Mouse (Mus musculus) liver, embryonic 12.5 days (tissue): Measurements from ENCODE around the gene Hinfp. TPM values are rescaled to one million over a fixed set of nuclear protein-coding genes. Genes with fewer than 3 reads are reported as not detected.
"Not testable (repeated sequence)": the region's sequence is repeated elsewhere in the genome, so short reads cannot be mapped to it uniquely, and the experiment has no call there.

Experiments
- ATAC-seq: fragments of 200-750 bp; cut with Nextera tagmentation; 2 replicates; pipeline ENCODE4 v1.8.0; 2017; ENCODE audit warnings: moderate number of reproducible peaks, mild to moderate bottlenecking, moderate library complexity
- H3K27ac ChIP-seq: fragments of 300-500 bp; sonication (generic); 2 replicates; pipeline ENCODE4 v1.5.1; 2016; ENCODE audit warnings: mild to moderate bottlenecking
- H3K27me3 ChIP-seq: fragments of 300-500 bp; sonication (generic); replicated peaks from 2 replicates; pipeline ENCODE4 v1.6.1; 2016; ENCODE audit warnings: mild to moderate bottlenecking, moderate library complexity
- H3K36me3 ChIP-seq: fragments of 300-500 bp; sonication (generic); 2 replicates; pipeline ENCODE4 v1.6.1; 2016; ENCODE audit warnings: mild to moderate bottlenecking, moderate library complexity
- H3K4me1 ChIP-seq: fragments of 300-500 bp; sonication (generic); 2 replicates; pipeline ENCODE4 v1.6.1; 2016
- H3K4me2 ChIP-seq: fragments of 300-500 bp; sonication (generic); 2 replicates; pipeline ENCODE4 v1.6.1; 2016; ENCODE audit warnings: mild to moderate bottlenecking, moderate library complexity
- H3K4me3 ChIP-seq: fragments of 300-500 bp; sonication (generic); 2 replicates; pipeline ENCODE4 v1.5.1; 2016; ENCODE audit warnings: mild to moderate bottlenecking, moderate library complexity
- H3K9ac ChIP-seq: fragments of 300-500 bp; sonication (generic); 2 replicates; pipeline ENCODE4 v1.6.1; 2016; ENCODE audit warnings: mild to moderate bottlenecking, moderate library complexity
- H3K9me3 ChIP-seq: fragments of 300-500 bp; sonication (generic); replicated peaks from 2 replicates; pipeline ENCODE4 v1.6.1; 2016; ENCODE audit warnings: mild to moderate bottlenecking, moderate library complexity
- whole genome bisulfite sequencing: fragments of 180-500 bp; shearing (Covaris S2); methylation state at CpG from one replicate; pipeline ENCODE4 v1.1.7; 2016; ENCODE audit not compliant: insufficient replicate concordance; 5-methylcytosine and 5-hydroxymethylcytosine counted together
- polyA plus RNA-seq: library from polyadenylated mRNA; unstranded; fragments of >200 nt; fragmentation: Nextera tagmentation; extraction: Ambion mirVana; gene quantifications from 2 replicates; pipeline ENCODE4 v1.2.1, GENCODE M21; 2016

Hinfp gene
- polyA plus RNA-seq, 1 experiment from 2014 or later = 17.2 TPM

DNA sequence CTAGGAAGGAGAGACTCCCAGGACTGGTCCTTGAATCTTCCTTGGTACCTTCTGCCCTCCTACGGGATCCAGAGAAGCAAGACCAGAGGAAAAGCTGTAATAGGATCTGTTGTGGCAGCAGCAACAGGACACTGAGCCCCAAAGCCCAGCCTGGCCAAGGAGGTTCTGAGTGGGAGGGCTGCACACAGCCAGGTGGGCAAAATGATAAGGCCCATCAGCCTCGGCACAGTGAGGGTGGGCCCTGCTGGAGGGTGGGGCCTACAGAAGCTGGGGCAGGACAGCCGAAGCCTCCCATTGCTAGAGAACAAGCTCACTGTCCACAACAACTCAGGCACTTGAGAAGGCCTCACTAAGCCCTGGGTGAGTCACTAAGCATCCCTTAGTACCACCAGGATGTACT lies 36.7 kb upstream of the Hinfp start:
- peaks cover 63% of the 10 kb centered on the region for H3K36me3 ChIP-seq
- ATAC-seq = peak; percentile 84
- no peaks in the 10 kb centered on the region for H3K27me3 ChIP-seq
- H3K9me3 ChIP-seq = no peaks in the 10 kb centered on the region
- H3K4me3 ChIP-seq = peak overlapping the region; percentile 93
- H3K4me2 ChIP-seq = peak overlapping the region; percentile 84
- peak overlapping the region; percentile 98 for H3K9ac ChIP-seq
- peak overlapping the region; percentile 100 for H3K27ac ChIP-seq
- WGBS = 18% methylated on average over 3 of the region's 3 CpGs
- H3K4me1 ChIP-seq = peaks cover 60% of the 10 kb centered on the region

DNA sequence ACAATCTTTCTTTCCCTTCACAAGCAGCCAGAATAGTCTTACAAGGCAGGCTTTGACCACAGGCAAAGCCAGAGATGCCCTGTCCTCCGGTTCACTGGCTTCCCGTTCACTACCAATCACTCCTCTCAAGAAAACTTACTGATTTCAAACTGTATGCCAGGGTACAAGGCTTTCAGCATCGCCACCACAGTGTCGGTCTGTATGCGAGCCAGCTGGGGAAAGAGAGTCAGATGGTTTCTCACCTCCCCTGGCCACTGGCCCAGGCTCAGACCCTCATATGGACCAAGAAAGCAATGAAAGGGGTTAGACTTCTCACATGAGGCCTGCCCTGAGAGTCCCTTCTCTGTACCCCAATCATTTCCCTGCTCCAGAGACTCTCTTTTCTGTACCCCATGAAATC lies 36.0 kb upstream of the Hinfp start:
- H3K27me3 ChIP-seq = no peaks in the 10 kb centered on the region
- peak overlapping the region; percentile 84 for H3K4me2 ChIP-seq
- H3K9me3 ChIP-seq = no peaks in the 10 kb centered on the region
- peak overlapping the region; percentile 98 for H3K9ac ChIP-seq
- no peak for ATAC-seq
- WGBS = 45% methylated on average over 5 of the region's 5 CpGs
- H3K4me1 ChIP-seq = peaks cover 67% of the 10 kb centered on the region
- peaks cover 63% of the 10 kb centered on the region for H3K36me3 ChIP-seq
- H3K27ac ChIP-seq = peak overlapping the region; percentile 100
- H3K4me3 ChIP-seq = peak overlapping the region; percentile 93

DNA sequence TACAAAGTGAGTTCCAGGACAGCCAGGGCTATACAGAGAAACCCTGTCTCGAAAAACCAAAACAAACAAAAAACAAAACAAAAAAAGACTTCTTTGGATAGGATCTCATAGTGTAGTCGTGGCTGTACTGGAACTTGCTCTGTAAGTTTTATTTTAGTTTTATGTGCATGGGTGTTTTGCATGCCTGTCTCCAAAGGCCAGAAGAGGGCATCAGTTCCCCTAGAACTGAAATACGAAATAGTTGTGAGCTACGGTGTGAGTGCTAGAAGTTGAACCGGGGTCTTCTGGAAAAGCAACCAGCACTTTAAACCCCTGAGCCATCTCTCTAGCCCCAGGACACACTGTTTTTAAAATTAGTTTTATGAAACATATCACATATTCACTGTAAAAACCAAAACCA lies 33.1 kb upstream of the Hinfp start:
- Histone ChIP-seq H3K4me1 (peaks cover 58% of the 10 kb centered on the region), H3K9ac (peak overlapping the region; percentile 99), H3K36me3 (peaks cover 74% of the 10 kb centered on the region), H3K27me3 (no peaks in the 10 kb centered on the region), H3K9me3 (no peaks in the 10 kb centered on the region), H3K4me3 (peak overlapping the region; percentile 93), H3K27ac (peak overlapping the region; percentile 100), H3K4me2 (peak overlapping the region; percentile 84)
- ATAC-seq = no peak
- WGBS = 72% methylated on average over 5 of the region's 5 CpGs

DNA sequence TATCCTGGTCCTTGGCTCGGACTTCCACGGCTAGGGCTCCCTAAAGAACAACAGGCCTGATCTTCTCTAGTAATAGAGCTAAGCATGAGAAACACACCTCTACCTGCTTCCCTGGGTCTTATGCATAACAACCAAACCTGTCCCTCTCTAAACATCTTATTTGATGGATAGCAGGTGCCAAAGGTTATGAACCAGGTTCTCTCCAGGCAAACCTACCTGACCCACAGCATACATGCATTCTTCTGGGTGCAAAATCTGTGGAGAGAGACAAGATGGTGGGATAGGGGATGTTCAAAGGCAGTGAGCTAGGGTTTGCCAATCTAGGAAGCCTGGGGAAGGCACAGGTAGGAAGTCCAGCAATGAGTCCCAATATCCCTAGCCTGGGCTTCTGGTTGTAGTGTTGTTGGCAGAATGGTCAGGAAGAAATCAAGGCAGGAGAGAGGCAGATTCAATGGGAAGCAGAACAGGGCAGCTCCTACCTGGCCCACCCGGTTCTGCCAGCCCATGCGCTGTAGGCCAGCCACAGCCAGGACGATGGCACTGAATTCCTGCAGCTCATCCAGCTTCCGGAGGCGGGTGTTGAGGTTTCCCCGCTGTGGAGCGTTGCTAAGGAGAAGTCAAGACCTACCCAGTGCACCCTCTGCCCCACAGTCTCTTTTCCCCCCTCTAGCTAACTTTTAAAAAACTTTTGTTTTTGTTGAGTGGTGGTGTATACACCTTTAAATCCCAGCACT lies 32.1 kb upstream of the Hinfp start:
- H3K4me3 ChIP-seq = peak overlapping the region; percentile 93
- H3K27me3 ChIP-seq = no peaks in the 10 kb centered on the region
- H3K27ac ChIP-seq = peak overlapping the region; percentile 100
- peaks cover 84% of the 10 kb centered on the region for H3K36me3 ChIP-seq
- H3K9me3 ChIP-seq = no peaks in the 10 kb centered on the region
- peak overlapping the region; percentile 84 for H3K4me2 ChIP-seq
- peak overlapping the region; percentile 99 for H3K9ac ChIP-seq
- 73% methylated on average over 9 of the region's 9 CpGs for WGBS
- no peak for ATAC-seq
- H3K4me1 ChIP-seq = peaks cover 59% of the 10 kb centered on the region

DNA sequence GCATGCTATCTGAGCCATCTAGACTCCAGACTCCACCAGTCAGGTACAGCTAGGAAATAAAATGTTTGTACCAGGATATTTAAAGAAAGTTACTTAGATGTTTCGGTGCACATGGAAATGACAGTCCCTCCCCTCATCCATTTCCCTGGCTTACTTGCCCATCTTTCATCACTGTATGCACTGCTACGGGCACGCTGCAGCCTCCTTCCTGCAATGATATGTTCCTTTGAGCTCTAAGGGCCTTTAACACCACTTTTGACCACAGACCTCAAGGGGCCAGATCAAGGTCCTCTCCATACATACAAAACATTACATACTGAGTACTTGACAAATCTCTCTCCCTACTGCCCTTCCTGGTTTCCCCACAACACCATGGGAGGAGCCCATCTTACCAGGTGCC lies 31.5 kb upstream of the Hinfp start:
- H3K4me1 ChIP-seq = peaks cover 55% of the 10 kb centered on the region
- no peak for ATAC-seq
- H3K4me3 ChIP-seq = peak overlapping the region; percentile 93
- WGBS = 51% methylated on average over 3 of the region's 3 CpGs
- peak overlapping the region; percentile 84 for H3K4me2 ChIP-seq
- H3K9me3 ChIP-seq = no peaks in the 10 kb centered on the region
- peak overlapping the region; percentile 99 for H3K9ac ChIP-seq
- peak overlapping the region; percentile 100 for H3K27ac ChIP-seq
- peaks cover 90% of the 10 kb centered on the region for H3K36me3 ChIP-seq
- no peaks in the 10 kb centered on the region for H3K27me3 ChIP-seq

DNA sequence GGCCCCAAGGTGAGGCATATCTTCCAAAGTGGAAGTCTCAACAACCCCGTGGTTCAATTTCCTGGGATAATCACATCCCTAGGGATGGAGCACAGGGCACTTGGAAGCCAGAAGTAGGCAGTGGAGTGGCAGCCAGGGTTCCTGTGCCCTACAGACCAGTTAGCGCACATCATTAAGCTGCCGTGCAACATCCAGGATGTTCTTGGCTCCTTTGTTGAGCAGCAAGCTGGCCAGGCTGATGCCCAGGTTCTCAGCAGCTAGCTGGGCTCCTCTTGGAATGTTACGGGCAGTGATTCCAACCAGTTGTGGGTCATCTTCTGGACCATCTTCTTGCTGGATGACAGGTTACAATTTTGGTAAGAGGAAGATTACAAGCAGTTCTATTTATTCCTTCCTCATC lies 31.0 kb upstream of the Hinfp start:
- not testable (repeated sequence) for H3K9me3 ChIP-seq, H3K27me3 ChIP-seq, ATAC-seq
- peak overlapping the region; percentile 84 for H3K4me2 ChIP-seq
- peak overlapping the region; percentile 99 for H3K9ac ChIP-seq
- H3K27ac ChIP-seq = peak overlapping the region; percentile 100
- peaks cover 90% of the 10 kb centered on the region for H3K36me3 ChIP-seq
- peak overlapping the region; percentile 93 for H3K4me3 ChIP-seq
- H3K4me1 ChIP-seq = peaks cover 55% of the 10 kb centered on the region
- 26% methylated on average over 4 of the region's 4 CpGs for WGBS

DNA sequence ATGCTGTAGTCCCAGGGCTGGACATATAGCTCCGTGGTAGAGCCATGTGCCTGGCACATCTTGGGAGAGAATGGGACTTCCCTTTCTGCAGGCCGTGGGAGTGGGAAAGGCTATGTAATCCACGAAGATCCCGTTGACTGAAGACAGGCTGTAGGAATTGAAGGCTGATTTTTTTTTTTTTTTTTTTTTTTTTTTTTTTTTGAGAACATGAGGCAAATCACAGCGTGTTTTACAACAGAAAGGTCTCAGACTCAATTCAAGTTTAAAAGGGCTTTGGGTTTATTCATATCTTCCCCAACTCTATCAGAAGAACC lies 30.6 kb upstream of the Hinfp start:
- Histone ChIP-seq H3K9ac (peak overlapping the region; percentile 99), H3K9me3 (no peaks in the 10 kb centered on the region), H3K4me1 (peaks cover 55% of the 10 kb centered on the region), H3K4me2 (peak overlapping the region; percentile 84), H3K27ac (peak overlapping the region; percentile 100), H3K36me3 (peaks cover 90% of the 10 kb centered on the region), H3K4me3 (peak overlapping the region; percentile 93), H3K27me3 (no peaks in the 10 kb centered on the region)
- 2% methylated on average over 5 of the region's 5 CpGs for WGBS
- ATAC-seq = no peak

DNA sequence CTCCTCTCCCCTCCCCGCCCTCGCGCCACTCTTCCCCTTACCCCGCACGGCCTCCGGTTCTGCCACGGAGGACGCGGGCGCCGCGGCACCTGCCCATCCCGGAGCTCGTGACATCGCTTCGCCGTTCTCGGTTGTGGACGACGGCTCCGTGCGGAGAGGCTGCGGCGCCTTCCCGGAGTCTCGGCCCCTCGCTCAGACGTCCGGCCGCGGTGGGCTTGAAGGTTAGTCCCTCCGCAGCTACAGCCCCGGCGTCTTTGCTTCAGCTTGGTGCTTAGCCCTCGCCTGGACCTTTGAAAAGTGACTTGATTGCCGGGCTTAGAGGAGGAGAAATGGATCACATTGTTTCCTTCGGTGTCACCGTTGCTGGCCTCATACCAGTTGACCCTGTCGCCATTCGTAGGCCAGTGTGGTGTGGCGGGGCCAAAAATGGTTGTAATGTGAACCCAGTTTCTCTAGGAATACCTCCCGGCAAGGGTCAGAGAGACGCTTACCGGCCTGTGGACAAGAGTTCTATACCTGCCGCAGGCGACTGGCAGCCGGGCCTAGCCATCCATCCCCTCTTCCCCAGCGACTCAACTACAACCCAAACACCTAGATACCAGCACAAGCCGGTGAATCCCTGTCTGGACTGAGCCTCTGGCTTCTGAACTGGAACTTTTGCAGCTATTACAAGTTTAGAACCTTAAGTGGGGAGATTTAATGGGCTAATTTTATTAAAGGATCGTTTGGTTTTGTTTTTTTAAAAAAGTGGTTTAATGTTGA lies 30.0 kb upstream of the Hinfp start:
- H3K9ac ChIP-seq = peak overlapping the region; percentile 99
- ATAC-seq = peak; percentile 17
- WGBS = under 1% methylated on average over 46 of the region's 50 CpGs
- peaks cover 54% of the 10 kb centered on the region for H3K4me1 ChIP-seq
- peaks cover 90% of the 10 kb centered on the region for H3K36me3 ChIP-seq
- no peaks in the 10 kb centered on the region for H3K9me3 ChIP-seq
- peak overlapping the region; percentile 93 for H3K4me3 ChIP-seq
- H3K27ac ChIP-seq = peak overlapping the region; percentile 100
- no peaks in the 10 kb centered on the region for H3K27me3 ChIP-seq
- peak overlapping the region; percentile 84 for H3K4me2 ChIP-seq

DNA sequence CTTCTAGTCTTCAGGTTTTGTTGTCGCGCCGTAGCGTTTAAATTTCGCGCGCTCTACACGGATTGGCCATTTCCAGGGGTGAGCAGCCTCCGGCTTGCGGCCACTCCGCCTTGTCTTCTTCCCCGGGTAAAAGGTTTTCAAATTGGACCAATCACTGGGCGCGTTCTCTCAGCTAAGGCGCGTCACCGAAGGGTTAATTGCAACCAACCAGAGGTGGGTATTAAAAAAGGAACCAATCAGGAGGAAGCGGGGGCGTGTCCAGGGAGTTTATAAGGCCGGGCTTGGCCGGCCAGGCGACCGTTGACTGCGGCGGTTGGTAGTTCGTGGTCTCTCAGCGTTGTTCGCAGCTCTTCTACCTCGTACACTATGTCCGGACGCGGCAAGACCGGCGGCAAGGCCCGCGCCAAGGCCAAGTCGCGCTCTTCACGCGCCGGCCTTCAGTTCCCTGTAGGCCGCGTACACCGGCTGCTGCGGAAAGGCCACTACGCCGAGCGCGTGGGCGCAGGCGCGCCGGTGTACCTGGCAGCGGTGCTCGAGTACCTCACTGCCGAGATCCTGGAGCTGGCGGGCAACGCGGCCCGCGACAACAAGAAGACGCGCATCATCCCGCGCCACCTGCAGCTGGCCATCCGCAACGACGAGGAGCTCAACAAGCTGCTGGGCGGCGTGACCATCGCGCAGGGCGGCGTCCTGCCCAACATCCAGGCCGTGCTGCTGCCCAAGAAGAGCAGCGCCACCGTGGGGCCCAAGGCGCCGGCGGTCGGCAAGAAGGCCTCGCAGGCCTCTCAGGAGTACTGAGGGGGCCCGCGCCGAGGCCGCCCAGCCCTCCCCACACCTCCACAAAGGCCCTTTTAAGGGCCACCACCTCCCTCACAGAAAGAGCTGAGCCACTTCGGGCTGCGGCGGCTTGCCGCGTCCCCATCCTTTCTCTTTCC lies 29.2 kb upstream of the Hinfp start, which contains the start of gene H2afx:
Gene H2afx (plus strand): TSS at position 299 of the 935 bp plus-strand sequence.
- peak within 1 kb of the TSS; percentile 84 for H3K4me2 ChIP-seq
- no peaks in the 10 kb centered on the region for H3K27me3 ChIP-seq
- peaks cover 90% of the 10 kb centered on the region for H3K36me3 ChIP-seq
- peaks cover 46% of the 10 kb centered on the region for H3K4me1 ChIP-seq
- WGBS = under 1% methylated on average over 91 of the region's 91 CpGs
- H3K9me3 ChIP-seq = no peaks in the 10 kb centered on the region
- peak within 1 kb of the TSS; percentile 93 for H3K4me3 ChIP-seq
- peak within 1 kb of the TSS; percentile 100 for H3K27ac ChIP-seq
- H3K9ac ChIP-seq = peak within 1 kb of the TSS; percentile 99
- ATAC-seq = peak; percentile 88

DNA sequence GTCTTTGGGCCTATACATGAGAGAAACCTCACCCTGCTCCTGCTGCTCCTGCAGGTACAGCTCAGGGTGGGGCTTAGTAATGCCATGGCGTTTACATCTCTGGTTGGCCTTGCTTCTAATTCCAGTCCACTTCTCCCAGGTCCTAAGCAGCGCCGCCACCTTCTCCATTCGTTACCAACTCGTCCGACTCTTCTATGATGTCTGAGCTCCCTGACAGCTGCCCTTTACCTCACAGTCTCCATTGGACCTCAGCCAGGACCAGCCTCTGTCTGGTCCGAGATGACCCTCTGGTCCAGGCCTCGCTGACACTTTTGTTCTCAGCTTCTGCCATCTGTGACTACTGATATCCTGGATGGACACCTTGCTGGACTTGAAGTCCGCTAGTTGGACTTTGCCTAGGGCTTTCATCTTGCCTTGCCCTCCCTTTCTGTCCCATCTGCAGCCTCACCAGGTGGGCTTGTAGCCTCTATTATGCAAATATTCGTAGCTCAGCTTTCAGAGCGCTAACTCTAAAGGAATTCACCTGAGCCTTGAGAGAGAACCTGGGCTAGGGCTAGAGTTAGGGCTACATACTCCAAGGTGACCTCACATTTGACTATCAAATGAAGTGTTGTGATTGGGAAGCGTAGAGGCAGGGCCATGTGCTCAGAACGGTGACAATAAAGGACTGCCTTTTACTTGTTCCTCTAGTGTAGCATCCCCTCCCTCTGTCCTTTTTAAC lies 27.6 kb upstream of the Hinfp start:
- no peaks in the 10 kb centered on the region for H3K9me3 ChIP-seq
- peaks cover 89% of the 10 kb centered on the region for H3K36me3 ChIP-seq
- no peak for ATAC-seq
- peak overlapping the region; percentile 66 for H3K4me2 ChIP-seq
- peak overlapping the region; percentile 54 for H3K4me3 ChIP-seq
- peak overlapping the region; percentile 89 for H3K27ac ChIP-seq
- no peaks in the 10 kb centered on the region for H3K27me3 ChIP-seq
- H3K9ac ChIP-seq = peak overlapping the region; percentile 65
- H3K4me1 ChIP-seq = peaks cover 33% of the 10 kb centered on the region
- WGBS = 90% methylated on average over 13 of the region's 13 CpGs

DNA sequence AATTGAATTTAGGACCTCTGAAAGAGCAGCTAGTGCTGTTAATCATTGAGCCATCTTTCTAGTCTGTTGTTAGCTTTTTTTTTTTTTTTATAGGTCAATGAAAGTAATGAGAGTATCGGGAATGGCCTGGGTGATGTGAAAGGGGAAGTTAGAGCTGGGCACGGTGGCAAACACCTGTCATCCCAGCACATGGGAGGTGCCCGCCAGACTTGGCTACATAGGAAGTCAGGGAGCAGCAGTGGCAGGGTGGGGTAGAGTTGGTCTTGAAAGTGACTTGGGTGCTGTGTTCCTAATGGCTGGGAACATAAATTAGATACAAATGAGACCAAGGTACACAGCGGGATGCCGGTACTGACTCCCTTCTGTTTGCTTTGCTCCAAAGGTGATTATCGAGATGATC lies 25.3 kb upstream of the Hinfp start:
- no peak for ATAC-seq
- Histone ChIP-seq H3K9ac (no peak overlapping the region), H3K4me2 (no peak overlapping the region), H3K36me3 (peaks cover 69% of the 10 kb centered on the region), H3K4me3 (no peak overlapping the region), H3K4me1 (peaks cover 34% of the 10 kb centered on the region), H3K9me3 (no peaks in the 10 kb centered on the region), H3K27ac (no peak overlapping the region), H3K27me3 (no peaks in the 10 kb centered on the region)
- WGBS = 80% methylated on average over 6 of the region's 6 CpGs
